In the genomic region with DNA sequence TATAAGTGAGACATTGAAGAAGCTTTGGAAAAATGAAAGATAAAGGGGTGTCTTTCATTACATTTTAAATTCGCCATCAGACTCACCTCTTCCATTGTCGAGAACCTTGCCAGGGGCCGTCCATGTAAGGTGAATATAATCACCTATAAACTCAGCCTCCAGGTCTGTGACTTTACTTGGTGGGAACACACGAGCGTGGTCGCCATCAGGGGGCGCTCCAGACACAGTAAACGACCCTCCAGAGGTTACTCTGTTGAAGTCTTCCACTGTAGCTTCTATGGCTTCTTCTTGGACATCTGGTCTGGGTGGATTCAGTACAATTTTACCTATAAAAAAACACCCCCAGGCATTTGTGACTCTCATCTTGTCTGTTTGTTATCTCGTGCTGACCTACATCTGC, we compare ENCODE assay signal across 9 mouse cellular contexts. TPM values are rescaled to one million over a fixed set of nuclear protein-coding genes. Genes with fewer than 3 reads are reported as not detected.
DNase-seq lines count a peak whose midpoint lies in the region; ATAC-seq and TF ChIP-seq lines count a peak whose summit lies in the region.
"Had no signal": no experiment of that assay in that cellular context is flagged by ENCODE, and none has a peak within 500 bp of the region (broad histone marks: within the 10 kb centered on the region; RNA-seq: fewer than 3 reads in every experiment).

No protein-coding gene starts in this region.

- H3K4me3 ChIP-seq in hindbrain, embryonic 14.5 days (replicated peaks; ENCODE audit: low read length), result no peak overlapping the region
- H3K4me3 ChIP-seq in hindbrain, embryonic 13.5 days, result no peak overlapping the region
- no peak overlapping the region for H3K4me3 ChIP-seq in CH12.LX (replicated peaks in 1 of 3; ENCODE audit: low read depth in 2 of 3, low read length in 2 of 3, poor library complexity in 1 of 3)
- H3K4me3 ChIP-seq in embryonic facial prominence, embryonic 11.5 days (ENCODE audit: low read depth, low read length), result no peak overlapping the region
- no peak overlapping the region for H3K4me3 ChIP-seq in lung, embryonic 14.5 days (ENCODE audit: low read depth, low read length)
- H3K4me3 ChIP-seq: megakaryocyte, embryonic 14.5 days had no signal

- H3K79me2 ChIP-seq in CH12.LX (replicated peaks; ENCODE audit: control insufficient read depth, extremely low read depth, insufficient read depth, poor library complexity, severe bottlenecking), result no peaks in the 10 kb centered on the region

- TF ChIP-seq POLR2A in CH12.LX (IDR thresholded peaks at IDR 0.05; ENCODE audit: low read depth, low read length), result no peak

- in situ Hi-C loops in CH12.LX (cut with MboI; ENCODE audit: low pct_ligation_motif_present, low pct_unique_long_range_greater_than_20kb, low sequenced_read_pairs), result no loop called here

- no peak for TF ChIP-seq EP300 in CH12.LX (IDR thresholded peaks at IDR 0.05; ENCODE audit: low read length)

- H3K4me1 ChIP-seq in hindbrain, embryonic 14.5 days (replicated peaks; ENCODE audit: control insufficient read depth, insufficient read depth, low read length), result no peaks in the 10 kb centered on the region
- H3K4me1 ChIP-seq in hindbrain, embryonic 13.5 days (replicated peaks), result no peaks in the 10 kb centered on the region
- no peaks in the 10 kb centered on the region for H3K4me1 ChIP-seq in CH12.LX (ENCODE audit: control insufficient read depth in 1 of 2, insufficient read depth in 2 of 2)
- H3K4me1 ChIP-seq in embryonic facial prominence, embryonic 11.5 days (ENCODE audit: control insufficient read depth, insufficient read depth, low read length), result no peaks in the 10 kb centered on the region
- no peaks in the 10 kb centered on the region for H3K4me1 ChIP-seq in lung, embryonic 14.5 days (ENCODE audit: insufficient read depth)
- H3K4me1 ChIP-seq: megakaryocyte, embryonic 14.5 days had no signal

- peak; percentile 37 for DNase-seq in hindbrain, embryonic 14.5 days (ENCODE audit: low spot score)
- DNase-seq in 3T3-L1 (ENCODE audit: low read depth, low spot score) (peak; percentile 76), CH12.LX (ENCODE audit: extremely low read depth) (peak; percentile 68)
- peak; percentile 38 for DNase-seq in embryonic facial prominence, embryonic 11.5 days (ENCODE audit: low spot score)
- peak; percentile 80 for DNase-seq in lung, embryonic 14.5 days
- peak; percentile 26 for DNase-seq in thymus, postnatal 25 days
- DNase-seq in cerebellum, adult 9-11 months, result no peak

- H3K9ac ChIP-seq in hindbrain, embryonic 14.5 days, result no peak overlapping the region
- no peak overlapping the region for H3K9ac ChIP-seq in hindbrain, embryonic 13.5 days
- no peak overlapping the region for H3K9ac ChIP-seq in CH12.LX (ENCODE audit: insufficient read depth, low read depth)
- no peak overlapping the region for H3K9ac ChIP-seq in embryonic facial prominence, embryonic 11.5 days (replicated peaks; ENCODE audit: low read length)
- H3K9ac ChIP-seq in lung, embryonic 14.5 days, result no peak overlapping the region

- peak; percentile 62 to 79 for TF ChIP-seq CTCF in CH12.LX (conservative IDR thresholded peaks at IDR 0.05 in 1 of 2, IDR thresholded peaks at IDR 0.05 in 1 of 2; ENCODE audit: low read depth in 2 of 2, low read length in 2 of 2)
- peak; percentile 57 for TF ChIP-seq CTCF in lung, embryonic 14.5 days (IDR thresholded peaks at IDR 0.05; ENCODE audit: low read depth)

- dilution Hi-C loops in CH12.LX (cut with MboI; ENCODE audit: extremely low pct_ligation_motif_present, extremely low pct_unique_long_range_greater_than_20kb, low sequenced_read_pairs), result no loop called here

- H3K27ac ChIP-seq in hindbrain, embryonic 14.5 days, result no peak overlapping the region
- H3K27ac ChIP-seq in hindbrain, embryonic 13.5 days, result no peak overlapping the region
- no peak overlapping the region for H3K27ac ChIP-seq in CH12.LX (ENCODE audit: insufficient read depth, low read depth)
- H3K27ac ChIP-seq in embryonic facial prominence, embryonic 11.5 days (replicated peaks; ENCODE audit: low read depth, low read length), result no peak overlapping the region
- H3K27ac ChIP-seq in lung, embryonic 14.5 days (ENCODE audit: low read depth), result no peak overlapping the region

- H3K27me3 ChIP-seq in hindbrain, embryonic 14.5 days (ENCODE audit: control insufficient read depth, insufficient read depth, low read length), result no peaks in the 10 kb centered on the region
- no peaks in the 10 kb centered on the region for H3K27me3 ChIP-seq in hindbrain, embryonic 13.5 days
- H3K27me3 ChIP-seq in CH12.LX (replicated peaks), result no peaks in the 10 kb centered on the region
- no peaks in the 10 kb centered on the region for H3K27me3 ChIP-seq in embryonic facial prominence, embryonic 11.5 days (ENCODE audit: control insufficient read depth, insufficient read depth, low read length)
- no peaks in the 10 kb centered on the region for H3K27me3 ChIP-seq in lung, embryonic 14.5 days (ENCODE audit: insufficient read depth, low read length)
- H3K27me3 ChIP-seq: megakaryocyte, embryonic 14.5 days had no signal

- H3K36me3 ChIP-seq in hindbrain, embryonic 14.5 days (replicated peaks; ENCODE audit: control insufficient read depth, insufficient read depth), result no peaks in the 10 kb centered on the region
- H3K36me3 ChIP-seq in hindbrain, embryonic 13.5 days, result no peaks in the 10 kb centered on the region
- no peaks in the 10 kb centered on the region for H3K36me3 ChIP-seq in CH12.LX (replicated peaks in 1 of 2; ENCODE audit: control insufficient read depth in 1 of 2, insufficient read depth in 1 of 2, low read length in 1 of 2)
- H3K36me3 ChIP-seq in embryonic facial prominence, embryonic 11.5 days (replicated peaks; ENCODE audit: control insufficient read depth, insufficient read depth, low read depth, low read length), result no peaks in the 10 kb centered on the region
- no peaks in the 10 kb centered on the region for H3K36me3 ChIP-seq in lung, embryonic 14.5 days (ENCODE audit: insufficient read depth)

- 29% methylated on average over 9 of the region's 9 CpGs for WGBS in hindbrain, embryonic 14.5 days
- 32% methylated on average over 9 of the region's 9 CpGs for WGBS in hindbrain, embryonic 13.5 days
- WGBS in embryonic facial prominence, embryonic 11.5 days, result 23% methylated on average over 9 of the region's 9 CpGs
- 22% methylated on average over 9 of the region's 9 CpGs for WGBS in lung, embryonic 14.5 days

- no peak overlapping the region for H3K4me2 ChIP-seq in hindbrain, embryonic 14.5 days (replicated peaks)
- no peak overlapping the region for H3K4me2 ChIP-seq in hindbrain, embryonic 13.5 days
- H3K4me2 ChIP-seq in CH12.LX (ENCODE audit: insufficient read depth, low read depth, poor library complexity, severe bottlenecking), result no peak overlapping the region
- no peak overlapping the region for H3K4me2 ChIP-seq in embryonic facial prominence, embryonic 11.5 days (ENCODE audit: low read depth, low read length)
- no peak overlapping the region for H3K4me2 ChIP-seq in lung, embryonic 14.5 days

- H3K9me3 ChIP-seq in hindbrain, embryonic 14.5 days (ENCODE audit: control insufficient read depth, low read length), result no peaks in the 10 kb centered on the region
- H3K9me3 ChIP-seq in hindbrain, embryonic 13.5 days, result no peaks in the 10 kb centered on the region
- H3K9me3 ChIP-seq in CH12.LX (replicated peaks; ENCODE audit: low read length), result no peaks in the 10 kb centered on the region
- H3K9me3 ChIP-seq in embryonic facial prominence, embryonic 11.5 days (replicated peaks; ENCODE audit: control insufficient read depth, low read length), result no peaks in the 10 kb centered on the region
- H3K9me3 ChIP-seq in lung, embryonic 14.5 days (ENCODE audit: low read depth, low read length), result no peaks in the 10 kb centered on the region
- H3K9me3 ChIP-seq: megakaryocyte, embryonic 14.5 days had no signal

- TF ChIP-seq RAD21 in CH12.LX (IDR thresholded peaks at IDR 0.05; ENCODE audit: low read depth, low read length), result peak; percentile 67

- ATAC-seq in hindbrain, embryonic 14.5 days (ENCODE audit: low FRiP score), result no peak
- ATAC-seq in hindbrain, embryonic 13.5 days (ENCODE audit: low FRiP score), result no peak
- ATAC-seq in embryonic facial prominence, embryonic 11.5 days (replicated peaks; ENCODE audit: insufficient number of reproducible peaks, low FRiP score, low TSS enrichment, low read depth), result no peak
- no peak for ATAC-seq in lung, embryonic 14.5 days (ENCODE audit: insufficient read depth)

TF ChIP-seq in CH12.LX, 34 proteins besides CTCF, POLR2A, EP300 and RAD21:
- TF ChIP-seq SIN3A (IDR thresholded peaks at IDR 0.05; ENCODE audit: low read length) (no peak), SMC3 (IDR thresholded peaks at IDR 0.05; ENCODE audit: low read depth, low read length) (peak; percentile 53)

RNA-seq across cellular contexts. Expression of gene Sh3glb1, which starts 16.7 kb away (rescaled TPM):
- 134 and 138 TPM in 2 replicates for polyA plus RNA-seq in hindbrain, embryonic 14.5 days (2014; fragmentation: Nextera tagmentation; extraction: Ambion mirVana)
- 109 and 113 TPM in 2 replicates for polyA plus RNA-seq in hindbrain, embryonic 13.5 days (2015; fragmentation: Nextera tagmentation; extraction: Ambion mirVana)
- total RNA-seq in CH12.LX (2012; rRNA removed), result 52.0 and 58.4 TPM in 2 replicates
- 112 and 115 TPM in 2 replicates for total RNA-seq in CH12.LX (2014; rRNA removed)
- 171 and 189 TPM in 2 replicates for polyA plus RNA-seq in CH12.LX (2012; ENCODE audit: insufficient read length, low read depth)
- polyA plus RNA-seq in embryonic facial prominence, embryonic 11.5 days (2014; fragmentation: Nextera tagmentation; extraction: Ambion mirVana), result 87.9 and 88.3 TPM in 2 replicates
- polyA plus RNA-seq in lung, embryonic 14.5 days (2014; fragmentation: Nextera tagmentation; extraction: Ambion mirVana), result 104 TPM in 2 replicates

RNA-seq across cellular contexts. Expression of gene Clca3a1, which starts 23.9 kb away (rescaled TPM):
- 0.21 and 0.27 TPM in 2 replicates for polyA plus RNA-seq in hindbrain, embryonic 14.5 days (2014; fragmentation: Nextera tagmentation; extraction: Ambion mirVana)
- polyA plus RNA-seq in hindbrain, embryonic 13.5 days (2015; fragmentation: Nextera tagmentation; extraction: Ambion mirVana), result 0.13 and 0.14 TPM in 2 replicates
- total RNA-seq in CH12.LX (2012; rRNA removed) (not detected in 2 replicates), CH12.LX (2014; rRNA removed) (not detected in 2 replicates)
- 0.27 TPM in 1 of 2 replicates, not detected in the other for polyA plus RNA-seq in CH12.LX (2012; ENCODE audit: insufficient read length, low read depth)
- 0.08 TPM in 1 of 2 replicates, not detected in the other for polyA plus RNA-seq in embryonic facial prominence, embryonic 11.5 days (2014; fragmentation: Nextera tagmentation; extraction: Ambion mirVana)
- polyA plus RNA-seq in lung, embryonic 14.5 days (2014; fragmentation: Nextera tagmentation; extraction: Ambion mirVana), result 2.8 and 4.0 TPM in 2 replicates
